Mouse (Mus musculus) adrenal gland, adult 8-10 months (tissue): ENCODE results near the gene Gm17416. TPM values are rescaled to one million over a fixed set of nuclear protein-coding genes. Genes with fewer than 3 reads are reported as not detected.

Experiments used
- DNase-seq: peaks from one replicate; pipeline ENCODE4 v3.0.0; 2022
- total RNA-seq, 4 experiments: library from RNA; stranded (reverse); gene quantifications; 2 replicates each; pipeline ENCODE4 v1.2.4; 2022

Gm17416 gene
- total RNA-seq, 4 experiments from 2014 or later: not detected

GRCm38 (mm10) chr2:152607746-152608145 is 38.6 kb downstream of the Gm17416 start:
- DNase-seq: no peak

- no peak for DNase-seq
Observed at GRCm38 (mm10) chr2:152608719-152609118, 39.6 kb downstream of the Gm17416 start.

- DNase-seq: no peak
Observed at GRCm38 (mm10) chr2:152612193-152612592, 43.1 kb downstream of the Gm17416 start.

DNA sequence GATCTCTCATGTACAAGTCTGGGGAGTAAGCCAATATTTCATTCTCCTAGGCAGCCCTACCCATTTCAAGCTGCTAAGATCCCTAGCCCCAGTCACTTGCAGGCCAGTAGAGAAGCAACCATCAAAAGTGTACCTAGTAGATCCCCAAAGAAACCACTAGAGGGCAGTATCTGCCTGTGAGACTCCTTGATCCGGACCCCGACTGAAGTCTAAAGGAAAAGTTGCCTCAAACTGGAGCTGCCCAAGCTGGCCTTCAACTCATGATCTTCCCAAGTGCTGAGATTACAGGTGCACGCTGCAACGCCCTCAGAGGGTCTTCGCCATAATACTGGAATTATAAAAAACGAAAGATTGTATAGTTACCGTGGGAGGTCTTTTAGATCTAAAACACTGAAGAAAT is 46.4 kb downstream of the Gm17416 start:
- peak; percentile 37 for DNase-seq

DNA sequence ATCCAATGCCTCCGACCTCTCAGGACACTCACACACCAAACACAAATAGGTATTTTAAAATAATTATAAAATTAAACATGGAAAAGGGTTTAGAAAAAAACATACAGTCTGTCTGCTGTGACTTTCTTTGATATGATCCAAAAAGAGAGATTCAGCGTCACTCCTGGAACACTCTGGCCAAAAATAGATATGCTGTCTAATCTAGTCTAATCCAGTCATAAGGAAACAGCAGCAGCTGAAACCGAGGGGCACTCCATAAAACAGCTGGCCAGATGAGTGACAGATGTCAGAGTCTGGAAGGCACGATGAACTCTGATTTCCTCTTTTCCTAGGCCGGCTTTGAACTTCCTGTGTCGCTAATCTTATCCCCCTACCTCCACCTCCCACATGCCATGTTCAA is 47.3 kb downstream of the Gm17416 start:
- no peak for DNase-seq

DNA sequence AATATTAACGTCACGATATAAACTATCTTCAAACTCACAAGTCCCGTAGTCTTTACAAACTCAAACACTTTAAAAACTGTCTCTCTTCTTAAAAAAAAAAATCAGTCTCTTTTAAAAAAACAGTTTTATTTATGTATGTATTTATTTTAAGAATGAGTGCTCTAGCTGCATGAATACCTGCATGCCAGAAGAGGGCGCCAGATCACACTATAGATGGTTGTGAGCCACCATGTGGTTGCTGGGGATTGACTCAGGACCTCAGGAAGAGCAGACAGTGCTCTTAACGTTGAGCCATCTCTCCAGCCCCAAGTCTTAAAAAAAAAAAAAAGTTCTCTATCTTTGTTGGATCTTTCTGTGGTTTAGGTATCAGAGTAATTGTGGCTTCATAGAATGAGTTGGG is 48.2 kb downstream of the Gm17416 start:
- DNase-seq: no peak

Other genes with a start within 250 kb of the Gm17416 start
- 100 to 1,000 TPM; 120 to 169 (median 145) TPM for gene Rbck1, start 236.7 kb upstream of the Gm17416 start, total RNA-seq
- 10 to 100 TPM in 2 of 4 experiments, 1 to 10 TPM in 2; 2.8 to 11.3 (median 6.9) TPM for gene Trib3, start 225.3 kb upstream of the Gm17416 start, total RNA-seq
- 10 to 100 TPM in 1 of 4 experiments, 1 to 10 TPM in 3; 5.3 to 11.3 (median 8.1) TPM for gene Nrsn2, start 192.7 kb upstream of the Gm17416 start, total RNA-seq
- 10 to 100 TPM in 3 of 4 experiments, 1 to 10 TPM in 1; 9.9 to 16.8 (median 12.6) TPM for gene Sox12, start 171.3 kb upstream of the Gm17416 start, total RNA-seq
- gene Zcchc3, start 154.3 kb upstream of the Gm17416 start, total RNA-seq: 10 to 100 TPM in 1 of 4 experiments, 1 to 10 TPM in 3; 7.9 to 11.2 (median 9.2) TPM
- gene 6820408C15Rik, start 153.8 kb upstream of the Gm17416 start, total RNA-seq: under 1 TPM; 0.32 to 0.51 (median 0.42) TPM
- not detected for gene Defb23, start 104.7 kb upstream of the Gm17416 start, total RNA-seq
- not detected for gene Defb20, start 92.3 kb upstream of the Gm17416 start, total RNA-seq
- gene Defb22, start 79.2 kb upstream of the Gm17416 start, total RNA-seq: not detected
- gene Defb26, start 57.6 kb upstream of the Gm17416 start, total RNA-seq: not detected
- not detected for gene Defb28, start 51.1 kb upstream of the Gm17416 start, total RNA-seq
- not detected for gene Defb29, start 29.2 kb upstream of the Gm17416 start, total RNA-seq
- gene Defb21, start 3.4 kb downstream of the Gm17416 start, total RNA-seq: not detected
- gene Defb19, start 11.0 kb downstream of the Gm17416 start, total RNA-seq: not detected
- gene Defb45, start 30.1 kb downstream of the Gm17416 start, total RNA-seq: not detected
- gene Defb36, start 35.0 kb downstream of the Gm17416 start, total RNA-seq: 1 to 10 TPM in 1 of 4 experiments, under 1 TPM in 1, not detected in 2; 0.86 to 1.5 TPM
- gene Defb25, start 53.7 kb downstream of the Gm17416 start, total RNA-seq: 1 to 10 TPM in 2 of 4 experiments, not detected in 2; 1.9 to 2.2 TPM
- gene Rem1, start 57.6 kb downstream of the Gm17416 start, total RNA-seq: 10 to 100 TPM in 3 of 4 experiments, 1 to 10 TPM in 1; 9.0 to 20.8 (median 14.6) TPM
- 100 to 1,000 TPM; 162 to 222 (median 201) TPM for gene H13, start 100.1 kb downstream of the Gm17416 start, total RNA-seq
- 10 to 100 TPM; 28.1 to 32.3 (median 29.7) TPM for gene Mcts2, start 117.7 kb downstream of the Gm17416 start, total RNA-seq
- gene Id1, start 166.9 kb downstream of the Gm17416 start, total RNA-seq: 10 to 100 TPM; 38.9 to 74.3 (median 55.1) TPM
- gene Cox4i2, start 184.8 kb downstream of the Gm17416 start, total RNA-seq: 1 to 10 TPM; 1.3 to 4.4 (median 2.7) TPM